Mouse (Mus musculus): ENCODE measurements around the gene Tubb3. TPM values are rescaled to one million over a fixed set of nuclear protein-coding genes. Genes with fewer than 3 reads are reported as not detected.
"Not testable (repeated sequence)": the region's sequence is repeated elsewhere in the genome, so short reads cannot be mapped to it uniquely, and the experiment has no call there.

Tubb3 gene
- polyA plus RNA-seq, 1 experiment from 2014 or later: 2,090 TPM

DNA sequence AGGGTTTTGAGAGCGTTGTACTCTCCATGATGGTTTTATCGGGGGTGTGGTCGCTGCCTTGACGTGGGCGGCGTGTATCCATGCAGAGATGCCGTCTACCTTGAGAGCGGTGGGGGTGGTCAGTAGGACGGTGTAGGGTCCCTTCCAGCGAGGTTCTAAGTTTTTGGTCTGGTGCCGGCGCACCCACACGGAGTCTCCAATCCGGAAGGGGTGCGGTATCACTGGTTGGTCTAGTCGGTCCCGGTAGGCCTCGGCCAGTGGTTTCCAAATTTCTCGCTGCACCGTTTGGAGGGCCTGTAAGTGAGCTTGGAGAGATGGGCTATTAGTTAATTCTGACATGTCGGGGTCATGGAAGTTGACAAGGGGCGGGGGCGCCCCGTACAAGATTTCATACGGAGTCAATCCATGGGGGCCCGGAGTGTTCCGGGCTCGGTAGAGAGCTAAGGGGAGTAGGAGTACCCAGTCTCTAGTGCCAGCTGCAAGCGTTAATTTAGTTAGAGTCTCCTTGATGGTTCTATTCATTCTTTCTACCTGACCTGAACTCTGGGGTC lies 17.2 kb downstream of the Tubb3 start:
- no peak overlapping the region for H3K27ac ChIP-seq (ENCODE audit: low read length)
- 99% methylated on average over 29 of the region's 29 CpGs for WGBS
- no peak overlapping the region for H3K4me3 ChIP-seq (ENCODE audit: low read depth, low read length)
- no peaks in the 10 kb centered on the region for H3K4me1 ChIP-seq (ENCODE audit: control insufficient read depth, insufficient read depth, low read length)
- no peak overlapping the region for H3K4me2 ChIP-seq (ENCODE audit: low read length)
- no peaks in the 10 kb centered on the region for H3K27me3 ChIP-seq (ENCODE audit: control insufficient read depth, insufficient read depth, low read depth, low read length)
- H3K9ac ChIP-seq (ENCODE audit: low read depth, low read length): no peak overlapping the region
- H3K36me3 ChIP-seq (ENCODE audit: control insufficient read depth, insufficient read depth, low read length): no peaks in the 10 kb centered on the region
- peaks cover 25% of the 10 kb centered on the region for H3K9me3 ChIP-seq (replicated peaks; ENCODE audit: control insufficient read depth, low read length, poor library complexity, severe bottlenecking)
- ATAC-seq: no peak

- ATAC-seq: no peak
- WGBS: 95% methylated on average over 23 of the region's 23 CpGs
- Histone ChIP-seq H3K4me3 (ENCODE audit: low read depth, low read length) (no peak overlapping the region), H3K9ac (ENCODE audit: low read depth, low read length) (no peak overlapping the region), H3K4me2 (ENCODE audit: low read length) (no peak overlapping the region), H3K4me1 (ENCODE audit: control insufficient read depth, insufficient read depth, low read length) (no peaks in the 10 kb centered on the region), H3K27me3 (ENCODE audit: control insufficient read depth, insufficient read depth, low read depth, low read length) (no peaks in the 10 kb centered on the region), H3K36me3 (ENCODE audit: control insufficient read depth, insufficient read depth, low read length) (no peaks in the 10 kb centered on the region), H3K27ac (ENCODE audit: low read length) (no peak overlapping the region), H3K9me3 (replicated peaks; ENCODE audit: control insufficient read depth, low read length, poor library complexity, severe bottlenecking) (peaks cover 25% of the 10 kb centered on the region)
Observed at GRCm38 (mm10) chr8:123428939-123429721, 17.9 kb downstream of the Tubb3 start.

GRCm38 (mm10) chr8:123429722-123430013 lies 18.4 kb downstream of the Tubb3 start:
- not testable (repeated sequence) for H3K27ac ChIP-seq (ENCODE audit: low read length); ATAC-seq; H3K36me3 ChIP-seq (ENCODE audit: control insufficient read depth, insufficient read depth, low read length); H3K27me3 ChIP-seq (ENCODE audit: control insufficient read depth, insufficient read depth, low read depth, low read length); H3K4me3 ChIP-seq (ENCODE audit: low read depth, low read length); H3K4me1 ChIP-seq (ENCODE audit: control insufficient read depth, insufficient read depth, low read length); H3K4me2 ChIP-seq (ENCODE audit: low read length); H3K9ac ChIP-seq (ENCODE audit: low read depth, low read length)
- peaks cover 25% of the 10 kb centered on the region for H3K9me3 ChIP-seq (replicated peaks; ENCODE audit: control insufficient read depth, low read length, poor library complexity, severe bottlenecking)
- WGBS: 94% methylated on average over 14 of the region's 15 CpGs

- H3K4me3 ChIP-seq (ENCODE audit: low read depth, low read length); H3K36me3 ChIP-seq (ENCODE audit: control insufficient read depth, insufficient read depth, low read length); H3K27me3 ChIP-seq (ENCODE audit: control insufficient read depth, insufficient read depth, low read depth, low read length); H3K9ac ChIP-seq (ENCODE audit: low read depth, low read length); ATAC-seq; H3K4me1 ChIP-seq (ENCODE audit: control insufficient read depth, insufficient read depth, low read length); H3K4me2 ChIP-seq (ENCODE audit: low read length); H3K27ac ChIP-seq (ENCODE audit: low read length): not testable (repeated sequence)
- H3K9me3 ChIP-seq (replicated peaks; ENCODE audit: control insufficient read depth, low read length, poor library complexity, severe bottlenecking): peaks cover 25% of the 10 kb centered on the region
- WGBS: 95% methylated on average over 8 of the region's 8 CpGs
Observed at GRCm38 (mm10) chr8:123430936-123431335, 19.7 kb downstream of the Tubb3 start.

DNA sequence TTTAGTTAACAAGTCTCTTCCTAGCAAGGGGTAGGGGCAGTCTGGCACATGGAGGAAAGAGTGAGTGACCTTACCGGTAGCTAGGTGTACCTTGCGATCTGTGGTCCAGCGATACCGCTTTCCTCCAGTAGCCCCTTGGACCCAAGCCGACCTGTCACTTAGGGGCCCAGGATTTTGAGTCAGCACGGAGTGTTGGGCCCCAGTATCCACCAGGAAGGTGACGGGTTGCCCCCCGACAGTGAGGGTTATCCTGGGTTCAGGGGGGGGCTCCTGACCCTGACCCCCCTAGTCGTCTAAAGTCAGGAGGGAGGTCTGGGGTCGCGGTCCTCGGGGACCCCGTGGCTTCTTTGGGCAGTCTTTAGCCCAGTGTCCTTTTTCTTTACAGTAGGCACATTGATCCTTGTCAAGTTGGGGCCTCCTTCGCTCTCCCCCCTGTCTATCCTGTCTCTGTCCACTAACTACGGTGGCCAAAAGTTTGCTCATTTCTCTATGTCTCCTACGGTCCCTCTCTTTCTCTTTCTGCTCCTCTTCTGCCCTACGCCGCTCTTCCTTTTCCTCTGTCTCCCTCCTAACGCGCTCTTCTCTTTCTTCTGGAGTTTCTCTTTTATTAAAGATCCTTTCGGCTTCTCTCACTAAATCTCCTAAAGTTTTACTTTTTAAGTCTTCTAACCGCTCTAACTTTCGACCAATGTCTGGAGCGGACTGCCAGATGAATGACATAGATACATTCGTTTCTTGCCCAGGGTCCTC lies 20.6 kb downstream of the Tubb3 start:
- no peaks in the 10 kb centered on the region for H3K36me3 ChIP-seq (ENCODE audit: control insufficient read depth, insufficient read depth, low read length)
- H3K9me3 ChIP-seq (replicated peaks; ENCODE audit: control insufficient read depth, low read length, poor library complexity, severe bottlenecking): peaks cover 22% of the 10 kb centered on the region
- no peak overlapping the region for H3K4me2 ChIP-seq (ENCODE audit: low read length)
- no peak overlapping the region for H3K4me3 ChIP-seq (ENCODE audit: low read depth, low read length)
- H3K4me1 ChIP-seq (ENCODE audit: control insufficient read depth, insufficient read depth, low read length): no peaks in the 10 kb centered on the region
- H3K27me3 ChIP-seq (ENCODE audit: control insufficient read depth, insufficient read depth, low read depth, low read length): no peaks in the 10 kb centered on the region
- WGBS: 97% methylated on average over 25 of the region's 25 CpGs
- ATAC-seq: no peak
- H3K9ac ChIP-seq (ENCODE audit: low read depth, low read length): no peak overlapping the region
- H3K27ac ChIP-seq (ENCODE audit: low read length): no peak overlapping the region

DNA sequence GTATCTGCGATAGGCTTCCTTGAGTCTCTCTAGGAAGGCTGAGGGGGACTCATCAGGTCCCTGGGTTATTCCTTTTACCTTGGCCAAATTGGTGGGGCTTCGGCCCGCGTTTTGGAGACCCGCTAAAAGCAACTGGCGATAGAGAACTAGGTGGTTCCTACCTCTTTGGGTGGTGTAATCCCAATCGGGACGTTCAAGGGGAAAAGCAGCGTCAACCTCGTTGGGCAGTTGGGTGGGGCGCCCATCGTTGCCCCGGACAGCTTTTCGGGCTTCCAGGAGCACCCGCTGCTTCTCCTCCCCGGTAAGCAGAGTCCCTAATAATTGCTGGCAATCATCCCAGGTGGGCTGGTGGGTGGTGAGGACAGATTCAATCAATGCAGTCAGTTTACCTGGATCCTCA lies 21.2 kb downstream of the Tubb3 start:
- 96% methylated on average over 16 of the region's 16 CpGs for WGBS
- no peaks in the 10 kb centered on the region for H3K4me1 ChIP-seq (ENCODE audit: control insufficient read depth, insufficient read depth, low read length)
- H3K9ac ChIP-seq (ENCODE audit: low read depth, low read length): no peak overlapping the region
- H3K27me3 ChIP-seq (ENCODE audit: control insufficient read depth, insufficient read depth, low read depth, low read length): no peaks in the 10 kb centered on the region
- no peak for ATAC-seq
- H3K36me3 ChIP-seq (ENCODE audit: control insufficient read depth, insufficient read depth, low read length): no peaks in the 10 kb centered on the region
- no peak overlapping the region for H3K27ac ChIP-seq (ENCODE audit: low read length)
- H3K4me3 ChIP-seq (ENCODE audit: low read depth, low read length): no peak overlapping the region
- H3K4me2 ChIP-seq (ENCODE audit: low read length): no peak overlapping the region
- peaks cover 22% of the 10 kb centered on the region for H3K9me3 ChIP-seq (replicated peaks; ENCODE audit: control insufficient read depth, low read length, poor library complexity, severe bottlenecking)

DNA sequence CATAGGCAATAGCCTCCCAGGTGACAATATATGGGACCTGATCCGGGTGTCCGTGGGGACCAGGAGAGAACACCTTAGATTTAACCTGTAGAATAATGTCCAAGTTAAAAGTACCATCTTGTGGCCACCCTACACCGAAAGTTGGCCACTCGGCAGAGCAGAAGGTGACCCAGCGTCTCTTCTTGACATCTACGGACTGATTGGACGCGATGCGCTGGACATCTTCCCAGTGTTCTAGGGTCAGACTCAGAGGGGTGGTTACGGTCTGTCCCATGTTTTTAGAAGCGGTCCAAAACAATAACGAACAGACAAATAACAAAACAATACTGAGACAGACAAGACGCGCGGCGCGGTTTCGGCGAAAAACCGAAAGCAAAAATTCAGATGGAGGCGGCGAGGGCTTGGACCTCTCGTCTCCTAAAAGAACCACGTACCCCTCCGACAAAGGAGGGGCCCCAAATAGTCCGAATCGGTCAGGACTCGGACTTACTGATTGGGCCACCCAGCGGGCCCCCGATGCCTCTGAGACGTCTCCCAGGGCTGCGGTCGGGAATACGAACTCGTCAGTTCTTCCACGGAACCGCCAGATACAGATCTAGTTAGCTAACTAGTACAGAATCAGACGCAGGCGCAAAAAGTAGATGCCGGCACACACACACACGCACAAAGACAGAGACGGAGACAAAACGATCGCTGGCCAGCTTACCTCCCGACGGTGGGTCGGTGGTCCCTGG lies 22.2 kb downstream of the Tubb3 start:
- ATAC-seq; H3K9ac ChIP-seq (ENCODE audit: low read depth, low read length); H3K27me3 ChIP-seq (ENCODE audit: control insufficient read depth, insufficient read depth, low read depth, low read length); H3K4me2 ChIP-seq (ENCODE audit: low read length); H3K4me3 ChIP-seq (ENCODE audit: low read depth, low read length); H3K27ac ChIP-seq (ENCODE audit: low read length); H3K4me1 ChIP-seq (ENCODE audit: control insufficient read depth, insufficient read depth, low read length); H3K36me3 ChIP-seq (ENCODE audit: control insufficient read depth, insufficient read depth, low read length): not testable (repeated sequence)
- 98% methylated on average over 43 of the region's 47 CpGs for WGBS
- H3K9me3 ChIP-seq (replicated peaks; ENCODE audit: control insufficient read depth, low read length, poor library complexity, severe bottlenecking): peaks cover 13% of the 10 kb centered on the region; the same call in 1 of the 2 replicates

- Histone ChIP-seq H3K36me3 (ENCODE audit: control insufficient read depth, insufficient read depth, low read length) (0 out of 2 replicates have a peak, but pooled peaks cover 2% of the 10 kb centered on the region), H3K4me2 (ENCODE audit: low read length) (no peak overlapping the region), H3K27ac (ENCODE audit: low read length) (no peak overlapping the region), H3K4me3 (ENCODE audit: low read depth, low read length) (no peak overlapping the region), H3K9ac (ENCODE audit: low read depth, low read length) (no peak overlapping the region), H3K9me3 (replicated peaks; ENCODE audit: control insufficient read depth, low read length, poor library complexity, severe bottlenecking) (no peaks in the 10 kb centered on the region), H3K27me3 (ENCODE audit: control insufficient read depth, insufficient read depth, low read depth, low read length) (no peaks in the 10 kb centered on the region), H3K4me1 (ENCODE audit: control insufficient read depth, insufficient read depth, low read length) (peaks cover 7% of the 10 kb centered on the region)
- WGBS: 92% methylated on average over 2 of the region's 2 CpGs
- no peak for ATAC-seq
Observed at GRCm38 (mm10) chr8:123441788-123442187, 30.6 kb downstream of the Tubb3 start.
